Mouse (Mus musculus) midbrain, postnatal 0 days (tissue): ENCODE data around the gene Gm20388. TPM values are rescaled to one million over a fixed set of nuclear protein-coding genes. Genes with fewer than 3 reads are reported as not detected.
A peak's percentile ranks its signal among the peaks of the same experiment; 100 is the strongest.

Experiments used
- ATAC-seq: fragments of 200-750 bp; cut with Nextera tagmentation; 2 replicates; pipeline ENCODE4 v1.8.0; 2017; ENCODE audit warnings: moderate number of reproducible peaks, mild to moderate bottlenecking, moderate TSS enrichment, moderate library complexity; ENCODE audit not compliant: low FRiP score
- DNase-seq: peaks from one replicate; pipeline ENCODE4 v3.0.0-alpha.2; 2015; ENCODE audit warnings: low spot score
- H3K27ac ChIP-seq: fragments of 300-500 bp; sonication (generic); 2 replicates; pipeline ENCODE4 v1.5.1; 2014; ENCODE audit warnings: low read depth, mild to moderate bottlenecking, low read length, mixed read lengths
- H3K27me3 ChIP-seq: fragments of 300-500 bp; sonication (generic); 2 replicates; pipeline ENCODE4 v1.6.1; 2014; ENCODE audit warnings: low read length, control low read depth, mixed read lengths; ENCODE audit not compliant: insufficient read depth
- H3K36me3 ChIP-seq: fragments of 300-500 bp; sonication (generic); 2 replicates; pipeline ENCODE4 v1.6.1; 2014; ENCODE audit warnings: low read length, control low read depth, mixed read lengths; ENCODE audit not compliant: insufficient read depth
- H3K4me1 ChIP-seq: fragments of 300-500 bp; sonication (generic); 2 replicates; pipeline ENCODE4 v1.6.1; 2014; ENCODE audit warnings: mild to moderate bottlenecking, control low read depth, antibody characterized with exemption, low read length, mixed read lengths; ENCODE audit not compliant: insufficient read depth
- H3K4me2 ChIP-seq: fragments of 300-500 bp; sonication (generic); 2 replicates; pipeline ENCODE4 v1.6.1; 2014; ENCODE audit warnings: low read depth, mild to moderate bottlenecking, low read length, mixed read lengths; ENCODE audit not compliant: poor library complexity, severe bottlenecking
- H3K4me3 ChIP-seq: fragments of 300-500 bp; sonication (generic); 2 replicates; pipeline ENCODE4 v1.5.1; 2014; ENCODE audit warnings: low read depth, mild to moderate bottlenecking, low read length, moderate library complexity
- H3K9ac ChIP-seq: fragments of 300-500 bp; sonication (generic); replicated peaks from 2 replicates; pipeline ENCODE4 v1.6.1; 2014; ENCODE audit warnings: mild to moderate bottlenecking, low read length, moderate library complexity, mixed read lengths; ENCODE audit not compliant: poor library complexity, severe bottlenecking
- H3K9me3 ChIP-seq: fragments of 300-500 bp; sonication (generic); 2 replicates; pipeline ENCODE4 v1.6.1; 2016; ENCODE audit warnings: low read length, control low read depth
- CTCF ChIP-seq: IDR thresholded peaks from 2 replicates; pipeline ENCODE4 v1.5.1; 2016; ENCODE audit warnings: antibody characterized with exemption, mild to moderate bottlenecking
- WGBS: fragments of 180-500 bp; shearing (Covaris S2); extraction: QIAGEN DNeasy Blood & Tissue Kit; methylation state at CpG from one replicate; pipeline ENCODE4 v1.1.7; 2014; 5-methylcytosine and 5-hydroxymethylcytosine counted together
- polyA plus RNA-seq: library from polyadenylated mRNA; unstranded; fragments of >200 nt; fragmentation: Nextera tagmentation; extraction: Ambion mirVana; gene quantifications from 2 replicates; pipeline ENCODE4 v1.2.1, GENCODE M21; 2015
- total RNA-seq: library from RNA; depleted of rRNA; stranded (reverse); fragments of >200 nt; gene quantifications from 2 replicates; pipeline ENCODE4 v1.2.3, GENCODE M21; 2014

Gm20388 gene
- total and polyA plus RNA-seq, 2 experiments from 2014 or later: 74.2 TPM; not detected in 1

DNA sequence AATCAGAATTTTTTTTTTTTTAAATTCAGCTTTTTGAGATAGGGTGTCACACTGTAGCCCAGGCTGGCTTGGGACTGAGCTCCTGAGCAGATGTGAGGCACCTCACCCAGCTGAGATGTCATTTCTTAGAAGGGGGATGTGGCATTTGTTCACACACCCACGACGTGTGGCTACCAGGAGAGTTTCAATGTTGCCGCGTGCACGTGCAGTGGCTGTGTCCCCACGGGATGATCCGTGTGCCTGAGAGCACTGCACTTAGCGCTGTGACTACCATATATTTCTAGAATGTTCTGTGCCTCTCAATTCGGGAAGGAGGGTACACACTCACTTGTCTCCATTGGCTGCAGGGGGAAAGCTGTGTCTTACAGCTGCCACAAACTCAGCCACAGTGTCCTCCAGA, 2525.5 kb downstream of the Gm20388 start:
- Histone ChIP-seq H3K4me1 (no peaks in the 10 kb centered on the region), H3K4me2 (no peak overlapping the region), H3K27ac (no peak overlapping the region), H3K36me3 (peaks cover 48% of the 10 kb centered on the region), H3K9me3 (no peaks in the 10 kb centered on the region), H3K9ac (no peak overlapping the region), H3K4me3 (no peak overlapping the region), H3K27me3 (no peaks in the 10 kb centered on the region)
- no peak for TF ChIP-seq CTCF
- ATAC-seq: no peak
- WGBS: 97% methylated on average over 9 of the region's 9 CpGs
- no peak for DNase-seq

DNA sequence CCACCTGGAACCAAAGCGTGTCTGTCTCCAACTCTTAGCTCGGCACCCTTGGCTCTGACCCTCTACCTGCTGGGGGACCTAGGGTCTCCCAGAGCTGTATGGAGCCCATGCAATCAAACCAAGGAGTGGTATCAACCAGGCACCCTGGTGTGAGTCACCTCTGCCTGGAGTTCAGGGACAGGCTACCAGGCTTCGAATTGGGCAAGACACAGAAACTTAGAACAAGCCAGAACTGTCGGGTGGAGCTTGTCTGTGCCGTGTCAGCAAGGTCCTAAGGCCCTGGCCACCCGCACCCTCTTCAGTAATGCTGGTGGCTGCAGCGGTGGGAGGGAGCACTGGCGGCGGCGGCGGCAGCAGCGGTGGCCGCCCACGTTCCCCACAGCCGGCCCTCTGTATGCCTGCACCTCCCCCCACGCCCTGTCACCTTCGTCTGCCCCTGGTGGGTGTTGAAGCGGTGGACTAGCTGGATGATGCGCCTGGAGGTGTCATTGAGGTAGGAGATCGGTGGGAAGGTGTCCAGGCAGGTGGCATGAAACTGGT, 2526.0 kb downstream of the Gm20388 start:
- TF ChIP-seq CTCF: no peak
- Histone ChIP-seq H3K36me3 (peaks cover 48% of the 10 kb centered on the region), H3K9ac (no peak overlapping the region), H3K27ac (no peak overlapping the region), H3K4me2 (no peak overlapping the region), H3K4me3 (no peak overlapping the region), H3K9me3 (no peaks in the 10 kb centered on the region), H3K4me1 (no peaks in the 10 kb centered on the region), H3K27me3 (no peaks in the 10 kb centered on the region)
- no peak for DNase-seq
- no peak for ATAC-seq
- 90% methylated on average over 20 of the region's 20 CpGs for WGBS

DNA sequence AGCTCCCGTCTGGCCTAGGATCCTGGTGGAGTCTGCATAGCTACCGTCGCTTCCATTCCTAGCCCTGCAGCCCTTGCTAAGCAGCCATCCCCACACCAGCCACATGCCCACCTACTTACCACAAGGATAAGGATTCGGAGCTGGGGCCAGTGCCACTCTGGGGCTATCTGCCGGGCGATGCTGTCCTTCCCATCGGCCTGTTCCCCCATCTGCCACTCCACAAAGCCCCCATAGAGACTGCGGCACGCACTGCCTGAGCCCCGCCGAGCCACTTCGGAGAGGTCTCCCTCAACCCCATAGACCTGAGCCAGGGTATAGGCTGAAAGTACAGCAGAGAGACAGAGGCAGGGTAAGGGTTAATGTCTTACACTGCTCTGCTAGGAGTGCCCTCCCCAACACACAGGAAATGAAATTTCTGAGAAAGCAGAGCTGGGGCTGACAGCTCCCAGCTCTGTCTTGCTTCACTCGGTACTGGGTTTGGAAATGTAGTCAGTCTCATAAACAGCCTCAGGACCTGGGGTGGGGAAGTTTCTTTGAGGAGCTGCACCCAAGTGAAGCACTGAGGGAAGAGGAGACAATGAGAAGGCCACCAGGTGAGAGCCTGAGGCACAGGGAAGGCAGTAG, 2527.2 kb downstream of the Gm20388 start:
- 95% methylated on average over 13 of the region's 13 CpGs for WGBS
- DNase-seq: no peak
- peaks cover 48% of the 10 kb centered on the region for H3K36me3 ChIP-seq

DNA sequence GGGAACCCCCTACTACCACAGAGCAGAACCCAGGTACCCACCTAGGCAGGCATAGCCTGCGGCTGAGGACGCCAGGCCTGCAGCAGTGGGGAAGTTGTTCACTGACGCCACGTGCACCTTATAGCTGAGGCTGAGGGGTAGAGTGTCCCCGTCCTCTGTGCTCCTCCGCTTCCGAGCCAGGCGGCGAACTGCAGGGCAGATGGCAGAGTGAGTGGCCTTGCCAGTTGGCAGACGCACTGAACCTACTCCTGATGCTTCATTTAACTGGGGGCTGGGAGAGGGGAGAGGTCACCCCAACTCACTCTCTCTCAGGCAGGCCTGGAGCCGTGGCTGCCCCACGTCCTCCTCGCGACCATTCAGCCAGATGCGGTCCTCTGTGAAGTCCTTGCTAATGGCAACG, 2528.7 kb downstream of the Gm20388 start:
- Histone ChIP-seq H3K9ac (no peak overlapping the region), H3K27me3 (no peaks in the 10 kb centered on the region), H3K36me3 (peaks cover 37% of the 10 kb centered on the region), H3K4me1 (peaks cover 5% of the 10 kb centered on the region; the same call in 1 of the 2 replicates), H3K4me3 (no peak overlapping the region), H3K4me2 (no peak overlapping the region), H3K9me3 (no peaks in the 10 kb centered on the region), H3K27ac (no peak overlapping the region)
- 95% methylated on average over 16 of the region's 16 CpGs for WGBS
- TF ChIP-seq CTCF: no peak
- DNase-seq (peak; percentile 15), ATAC-seq (no peak)

More for the DNA sequence above, 2527.2 kb downstream of the Gm20388 start:
- ATAC-seq: no peak
- Histone ChIP-seq H3K4me1 (peaks cover 5% of the 10 kb centered on the region; the same call in 1 of the 2 replicates), H3K27me3 (no peaks in the 10 kb centered on the region), H3K9ac (no peak overlapping the region), H3K27ac (no peak overlapping the region), H3K4me3 (no peak overlapping the region), H3K9me3 (no peaks in the 10 kb centered on the region), H3K4me2 (no peak overlapping the region)
- no peak for TF ChIP-seq CTCF

DNA sequence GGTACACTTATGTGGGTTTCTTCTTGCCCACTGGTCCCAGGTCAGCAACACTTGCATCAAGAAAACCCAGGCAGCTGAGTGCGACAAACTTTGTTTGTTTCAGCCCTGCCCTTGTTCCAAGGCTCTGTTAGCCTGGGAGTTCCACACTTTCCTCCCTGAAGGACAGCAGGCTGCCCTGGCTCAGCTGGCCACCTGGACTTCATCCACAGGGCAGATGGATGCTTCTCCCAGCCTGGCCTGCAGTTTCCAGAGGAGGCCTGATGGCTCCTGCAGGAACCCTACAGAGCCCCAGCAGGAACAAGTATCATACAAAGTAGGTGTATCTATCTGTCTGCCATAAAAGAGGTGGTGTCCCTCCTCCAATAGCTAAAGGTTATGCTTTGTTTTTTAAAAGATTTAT, 2530.7 kb downstream of the Gm20388 start:
- ATAC-seq (no peak), DNase-seq (no peak)
- Histone ChIP-seq H3K9me3 (no peaks in the 10 kb centered on the region), H3K27ac (no peak overlapping the region), H3K4me2 (no peak overlapping the region), H3K27me3 (no peaks in the 10 kb centered on the region), H3K36me3 (peaks cover 28% of the 10 kb centered on the region), H3K9ac (no peak overlapping the region), H3K4me3 (no peak overlapping the region), H3K4me1 (peaks cover 13% of the 10 kb centered on the region; the same call in 1 of the 2 replicates)
- TF ChIP-seq CTCF: no peak
- 100% methylated on average over 1 of the region's 1 CpGs for WGBS

GRCm38 (mm10) chr8:122442356-122442755, 2531.7 kb downstream of the Gm20388 start:
- Histone ChIP-seq H3K27ac (peak overlapping the region; percentile 78), H3K4me1 (peaks cover 13% of the 10 kb centered on the region; the same call in 1 of the 2 replicates), H3K4me3 (peak overlapping the region; percentile 74), H3K27me3 (no peaks in the 10 kb centered on the region), H3K4me2 (peak overlapping the region; percentile 96), H3K9me3 (no peaks in the 10 kb centered on the region), H3K36me3 (peaks cover 18% of the 10 kb centered on the region), H3K9ac (peak overlapping the region; percentile 73)
- no peak for TF ChIP-seq CTCF
- ATAC-seq: no peak
- WGBS: 16% methylated on average over 7 of the region's 7 CpGs
- DNase-seq: no peak
